ENCODE assay signal across 22 mouse cellular contexts in the genomic region with DNA sequence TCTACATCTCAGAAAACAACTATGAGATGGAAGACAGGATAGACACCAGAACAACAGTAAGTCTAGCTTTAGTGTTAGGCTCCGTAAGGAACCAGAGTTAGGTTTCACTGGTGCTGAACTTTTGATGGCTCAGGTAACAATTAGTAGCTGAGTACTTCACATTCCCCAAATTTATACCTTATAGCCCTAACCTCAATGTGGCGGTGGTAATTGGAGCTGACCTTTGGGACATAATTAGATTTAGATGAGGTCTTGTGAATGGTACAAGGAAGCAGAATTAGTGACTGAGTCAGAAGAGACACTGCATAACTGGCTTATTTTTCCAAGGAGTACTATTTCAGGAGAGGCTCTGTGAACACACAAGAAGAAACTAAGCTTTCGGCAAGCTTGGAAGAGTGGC.
DNase-seq lines count a peak whose midpoint lies in the region; ATAC-seq lines count a peak whose summit lies in the region.
"Had no signal": no experiment of that assay in that cellular context is flagged by ENCODE, and none has a peak within 500 bp of the region (broad histone marks: within the 10 kb centered on the region; RNA-seq: fewer than 3 reads in every experiment).

No protein-coding gene starts in this region.

- peak; percentile 64 for ATAC-seq in kidney, embryonic 15.5 days (replicated peaks; ENCODE audit: low FRiP score)
- 0 out of 2 replicates have a peak, but pooled peaks have one; percentile 35 for ATAC-seq in embryonic facial prominence, embryonic 12.5 days (ENCODE audit: insufficient number of reproducible peaks, insufficient read depth, low FRiP score, low TSS enrichment)
- ATAC-seq: CD4-positive, CD25-positive, alpha-beta regulatory T cell, adult 4 months; forebrain, embryonic 13.5 days; forebrain, embryonic 16.5 days; intestine, postnatal 0 days had no signal

- H3K9ac ChIP-seq in kidney, embryonic 15.5 days = no peak overlapping the region
- H3K9ac ChIP-seq in embryonic facial prominence, embryonic 12.5 days = no peak overlapping the region
- H3K9ac ChIP-seq: forebrain, embryonic 13.5 days; hindbrain, embryonic 12.5 days; hindbrain, embryonic 15.5 days had no signal

- no peak for DNase-seq in kidney, postnatal 10 days
- DNase-seq in embryo, embryonic 10.5 days (ENCODE audit: low spot score) = peak; percentile 7
- DNase-seq in embryo, embryonic 11 days = peak; percentile 3
- DNase-seq in adrenal gland, adult 2 months = no peak
- DNase-seq in adipocyte (ENCODE audit: low spot score) = no peak
- no peak for DNase-seq in cerebellum, adult 9-11 months
- DNase-seq: adrenal gland, postnatal 10 days; cerebellum, adult 11 months; cerebellum, adult 2 months; cerebellum, postnatal 10 days; gastrocnemius, postnatal 10 days; heart, adult 11 months had no signal

- H3K36me3 ChIP-seq in kidney, embryonic 15.5 days = no peaks in the 10 kb centered on the region
- no peaks in the 10 kb centered on the region for H3K36me3 ChIP-seq in embryonic facial prominence, embryonic 12.5 days
- H3K36me3 ChIP-seq: forebrain, embryonic 10.5 days; hindbrain, embryonic 12.5 days; hindbrain, embryonic 15.5 days had no signal

- H3K4me3 ChIP-seq in kidney, embryonic 15.5 days (replicated peaks) = no peak overlapping the region
- no peak overlapping the region for H3K4me3 ChIP-seq in embryonic facial prominence, embryonic 12.5 days
- H3K4me3 ChIP-seq: forebrain, embryonic 10.5 days; forebrain, embryonic 13.5 days; hindbrain, embryonic 12.5 days; hindbrain, embryonic 15.5 days had no signal

- H3K27me3 ChIP-seq in kidney, embryonic 15.5 days = no peaks in the 10 kb centered on the region
- H3K27me3 ChIP-seq in embryonic facial prominence, embryonic 12.5 days = no peaks in the 10 kb centered on the region
- H3K27me3 ChIP-seq: forebrain, embryonic 13.5 days; hindbrain, embryonic 12.5 days; hindbrain, embryonic 15.5 days had no signal

- 49% methylated on average over 3 of the region's 3 CpGs for WGBS in kidney, embryonic 15.5 days
- WGBS in embryonic facial prominence, embryonic 12.5 days = 29% methylated on average over 3 of the region's 3 CpGs

- no peak overlapping the region for H3K4me2 ChIP-seq in kidney, embryonic 15.5 days
- H3K4me2 ChIP-seq in embryonic facial prominence, embryonic 12.5 days (replicated peaks) = no peak overlapping the region
- H3K4me2 ChIP-seq: forebrain, embryonic 13.5 days; heart, embryonic 11.5 days; hindbrain, embryonic 12.5 days; hindbrain, embryonic 15.5 days had no signal

- H3K27ac ChIP-seq in kidney, embryonic 15.5 days = no peak overlapping the region
- H3K27ac ChIP-seq in embryonic facial prominence, embryonic 12.5 days = no peak overlapping the region
- H3K27ac ChIP-seq: forebrain, embryonic 10.5 days; forebrain, embryonic 13.5 days; hindbrain, embryonic 12.5 days; hindbrain, embryonic 15.5 days had no signal

- no peaks in the 10 kb centered on the region for H3K9me3 ChIP-seq in kidney, embryonic 15.5 days (replicated peaks)
- no peaks in the 10 kb centered on the region for H3K9me3 ChIP-seq in embryonic facial prominence, embryonic 12.5 days
- H3K9me3 ChIP-seq: forebrain, embryonic 10.5 days; forebrain, embryonic 13.5 days; hindbrain, embryonic 12.5 days; hindbrain, embryonic 15.5 days had no signal

- H3K4me1 ChIP-seq in kidney, embryonic 15.5 days = no peaks in the 10 kb centered on the region
- H3K4me1 ChIP-seq in embryonic facial prominence, embryonic 12.5 days = no peaks in the 10 kb centered on the region
- H3K4me1 ChIP-seq: forebrain, embryonic 10.5 days; forebrain, embryonic 13.5 days; hindbrain, embryonic 12.5 days; hindbrain, embryonic 15.5 days had no signal

Comparison
In these comparisons a context has a peak if more than half of its experiments do, and no peak if none do; other contexts are left out.
1. DNase-seq: peak in embryo, embryonic 10.5 days (single experiment) and embryo, embryonic 11 days (single experiment); none in kidney, postnatal 10 days (single experiment), adrenal gland, adult 2 months (single experiment), adipocyte (single experiment) and cerebellum, adult 9-11 months (single experiment).